Mouse (Mus musculus) G1E (cell line): ENCODE data around the gene Casr.

Experiments used
- CTCF ChIP-seq: IDR thresholded peaks from 2 replicates; pipeline ENCODE4 v1.5.1; 2012; ENCODE audit warnings: low read depth, low read length, inconsistent platforms, mixed read lengths
- GATA1 ChIP-seq: IDR thresholded peaks from 2 replicates; pipeline ENCODE4 v1.6.1; 2012; ENCODE audit warnings: borderline replicate concordance, low read length, inconsistent platforms, mixed read lengths
- GATA2 ChIP-seq: IDR thresholded peaks from 2 replicates; pipeline ENCODE4 v1.6.1; 2012; ENCODE audit warnings: low read depth, low read length, inconsistent platforms, borderline replicate concordance
- POLR2AphosphoS5 ChIP-seq: IDR thresholded peaks from 2 replicates; pipeline ENCODE4 v1.6.1; 2012; ENCODE audit warnings: low read depth, low read length, inconsistent platforms; ENCODE audit not compliant: insufficient replicate concordance
- TAL1 ChIP-seq: conservative IDR thresholded peaks from 2 replicates; pipeline ENCODE4 v1.6.1; 2012; ENCODE audit warnings: low read depth, low read length, inconsistent platforms, mixed read lengths

- no peak for TF ChIP-seq CTCF
- no peak for TF ChIP-seq TAL1
- TF ChIP-seq POLR2AphosphoS5: no peak
- TF ChIP-seq GATA1: no peak
- no peak for TF ChIP-seq GATA2
Measured at GRCm38 (mm10) chr16:36555672-36556165, 6.2 kb downstream of the Casr start.
